Mouse (Mus musculus) olfactory bulb, adult 2 months (tissue): ENCODE measurements around the gene Calu. TPM values are rescaled to one million over a fixed set of nuclear protein-coding genes. Genes with fewer than 3 reads are reported as not detected.

Experiments used
- H3K27ac ChIP-seq: fragments of 200-500 bp; 2 replicates; pipeline ENCODE4 v1.5.1; 2012; ENCODE audit warnings: low read depth, low read length; ENCODE audit not compliant: insufficient read depth
- H3K4me1 ChIP-seq: fragments of 200-500 bp; 2 replicates; pipeline ENCODE4 v1.6.1; 2012; ENCODE audit warnings: low read length; ENCODE audit not compliant: control insufficient read depth, insufficient read depth
- H3K4me3 ChIP-seq: fragments of 200-500 bp; 2 replicates; pipeline ENCODE4 v1.5.1; 2012; ENCODE audit warnings: mild to moderate bottlenecking, low read depth, low read length, moderate library complexity; ENCODE audit not compliant: insufficient read depth
- CTCF ChIP-seq: fragments of 200-500 bp; IDR thresholded peaks from 2 replicates; pipeline ENCODE4 v1.5.1; 2012; ENCODE audit warnings: low read depth, mild to moderate bottlenecking, low read length, moderate library complexity; ENCODE audit not compliant: insufficient read depth
- POLR2A ChIP-seq: fragments of 200-500 bp; IDR thresholded peaks from 2 replicates; pipeline ENCODE4 v1.6.1; 2012; ENCODE audit warnings: mild to moderate bottlenecking, low read depth, low read length, moderate library complexity; ENCODE audit not compliant: insufficient read depth
- WGBS: fragments of 180-500 bp; shearing (Covaris S2); methylation state at CpG from one replicate; pipeline ENCODE4 v1.1.7; 2018; 5-methylcytosine and 5-hydroxymethylcytosine counted together
- polyA plus RNA-seq: library from polyadenylated mRNA; stranded (reverse); fragments of >200 nt; gene quantifications from 2 replicates; pipeline ENCODE4 v1.2.4, GENCODE M21; 2012; ENCODE audit warnings: low replicate concordance; ENCODE audit not compliant: missing spikeins, insufficient read depth, insufficient read length

Gene Calu
- polyA plus RNA-seq, 1 experiment = not detected

DNA sequence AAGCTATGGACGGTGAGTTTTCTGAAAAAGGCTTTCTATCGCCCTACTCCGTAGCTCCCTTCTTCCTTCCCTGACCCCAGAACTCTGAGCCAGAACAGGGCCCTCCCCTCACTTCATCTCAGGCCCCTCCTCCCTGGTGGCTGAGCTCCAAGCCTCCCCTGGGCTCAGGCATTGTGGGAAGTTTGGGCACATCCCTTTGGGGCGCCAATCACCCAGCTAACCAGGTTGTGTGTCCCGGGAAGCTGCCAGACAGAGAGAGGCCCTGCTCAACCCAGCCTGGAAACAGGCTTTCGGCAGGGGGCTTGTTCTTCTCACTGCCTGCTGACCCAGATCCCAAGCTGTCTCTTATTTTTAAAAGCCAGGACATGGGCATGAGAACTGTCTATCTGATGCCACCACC is 49.7 kb downstream of the Calu start:
- WGBS = 40% methylated on average over 6 of the region's 6 CpGs
- Histone ChIP-seq H3K4me1 (peaks cover 12% of the 10 kb centered on the region), H3K27ac (no peak overlapping the region), H3K4me3 (peak overlapping the region; percentile 90)
- TF ChIP-seq CTCF (no peak), POLR2A (no peak)

- no peak for TF ChIP-seq CTCF
- TF ChIP-seq POLR2A = no peak
- Histone ChIP-seq H3K4me1 (peaks cover 12% of the 10 kb centered on the region), H3K27ac (no peak overlapping the region), H3K4me3 (no peak overlapping the region)
- WGBS = 68% methylated on average over 4 of the region's 4 CpGs
Measured at GRCm38 (mm10) chr6:29399851-29400250, 52.0 kb downstream of the Calu start.

DNA sequence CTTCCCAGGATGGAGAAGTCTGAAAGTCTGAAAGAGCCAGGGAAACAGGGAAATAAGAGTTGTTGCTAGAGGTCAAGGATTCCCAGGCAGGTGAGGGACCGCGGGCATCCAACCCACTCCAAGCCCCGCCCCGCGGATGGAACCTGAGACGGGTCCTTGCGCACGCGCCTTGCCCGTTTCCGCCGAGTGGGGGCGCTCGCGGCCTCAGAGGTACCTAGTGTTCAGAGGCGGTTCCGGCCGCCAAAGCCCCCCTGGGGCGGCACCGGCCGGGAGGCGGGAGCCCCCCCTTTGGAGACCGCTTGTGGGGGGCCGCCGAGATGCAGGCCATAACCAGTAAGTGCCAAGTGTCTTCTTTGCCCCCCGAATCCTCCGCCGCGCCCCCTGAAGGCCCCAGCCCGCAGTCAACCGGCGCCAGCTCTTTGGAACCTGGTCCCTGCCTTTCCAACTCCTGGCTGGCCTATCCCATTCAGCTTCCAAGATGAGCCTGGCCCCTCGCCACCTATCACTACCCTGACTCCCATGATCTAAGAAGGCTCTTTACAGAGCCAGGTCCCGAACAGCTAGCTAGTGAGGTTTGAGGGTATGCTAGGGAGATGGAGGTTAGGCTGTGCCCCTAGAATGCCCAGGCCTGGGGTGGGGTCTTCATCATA is 54.9 kb downstream of the Calu start:
- Histone ChIP-seq H3K4me1 (no peaks in the 10 kb centered on the region; the same call in 1 of the 2 replicates), H3K27ac (no peak overlapping the region), H3K4me3 (no peak overlapping the region)
- WGBS = 17% methylated on average over 34 of the region's 34 CpGs
- no peak for TF ChIP-seq CTCF
- TF ChIP-seq POLR2A = no peak

DNA sequence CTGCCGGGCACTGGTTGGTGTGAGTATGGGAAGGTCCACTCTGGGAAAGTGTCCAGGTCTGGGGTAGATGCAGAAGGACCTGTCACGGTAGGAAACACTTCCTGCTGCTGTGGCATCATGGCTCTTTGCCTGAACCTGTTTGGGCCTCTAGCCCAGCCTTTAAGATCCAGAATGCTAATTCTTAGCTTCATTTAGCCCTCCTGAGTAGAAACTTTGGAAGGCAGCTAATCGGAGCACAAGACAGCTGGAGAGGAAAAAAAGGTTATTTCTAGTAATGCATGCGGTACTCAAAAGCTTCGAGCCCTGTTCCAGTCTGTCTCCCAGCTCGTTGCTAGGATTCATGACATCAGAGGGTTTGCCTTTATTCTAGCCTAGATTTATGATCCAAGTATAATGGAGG is 58.5 kb downstream of the Calu start:
- 32% methylated on average over 6 of the region's 6 CpGs for WGBS
- Histone ChIP-seq H3K27ac (no peak overlapping the region), H3K4me3 (no peak overlapping the region), H3K4me1 (no peaks in the 10 kb centered on the region; the same call in 1 of the 2 replicates)
- TF ChIP-seq CTCF (no peak), POLR2A (no peak)

GRCm38 (mm10) chr6:29415446-29415845 is 67.6 kb downstream of the Calu start:
- no peak overlapping the region for H3K27ac ChIP-seq
- WGBS = 76% methylated on average over 9 of the region's 9 CpGs
- peaks cover 8% of the 10 kb centered on the region for H3K4me1 ChIP-seq
- TF ChIP-seq CTCF = no peak
- no peak for TF ChIP-seq POLR2A
- no peak overlapping the region for H3K4me3 ChIP-seq

DNA sequence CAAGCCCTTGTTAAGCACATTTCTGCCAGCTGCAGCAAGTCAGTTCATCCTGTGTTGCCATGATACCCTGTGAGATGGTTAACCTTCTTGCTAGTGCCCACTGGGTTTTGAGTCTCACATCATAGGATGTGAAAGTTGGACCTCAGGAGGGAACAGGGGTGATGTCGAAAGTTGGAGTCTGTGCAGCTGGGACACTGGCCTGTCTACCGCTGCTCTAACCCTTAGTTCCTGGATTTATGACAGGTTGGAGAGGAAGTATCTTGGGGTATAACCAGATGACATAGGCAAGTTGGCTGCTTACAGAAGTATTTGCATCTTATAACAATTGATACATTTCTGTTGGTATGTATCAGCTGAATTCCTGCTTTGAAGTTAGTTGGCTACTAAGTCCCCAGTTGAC is 72.7 kb downstream of the Calu start:
- Histone ChIP-seq H3K27ac (no peak overlapping the region), H3K4me1 (peaks cover under 1% of the 10 kb centered on the region), H3K4me3 (no peak overlapping the region)
- 93% methylated on average over 2 of the region's 2 CpGs for WGBS
- TF ChIP-seq CTCF = no peak
- no peak for TF ChIP-seq POLR2A

DNA sequence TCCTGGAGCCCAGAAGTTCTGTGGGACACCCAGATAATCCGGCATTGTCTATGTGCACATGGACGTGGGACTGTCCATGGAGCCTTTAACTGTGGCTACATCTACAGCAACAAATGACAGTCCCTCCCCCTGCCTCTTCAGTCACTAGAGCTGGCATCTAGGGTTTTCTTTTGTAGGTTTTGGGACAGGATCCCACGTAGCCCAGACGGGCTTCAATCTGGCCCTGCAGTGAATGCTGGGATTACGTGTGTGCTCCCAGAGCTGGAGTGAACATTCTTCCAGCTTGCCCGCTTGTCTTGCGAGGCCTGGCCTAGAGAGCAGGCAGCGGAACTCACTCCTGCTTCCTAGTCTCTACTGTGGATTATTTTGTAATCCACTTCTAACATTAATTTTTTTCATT is 77.2 kb downstream of the Calu start:
- H3K27ac ChIP-seq = no peak overlapping the region
- 81% methylated on average over 8 of the region's 8 CpGs for WGBS
- H3K4me3 ChIP-seq = no peak overlapping the region
- H3K4me1 ChIP-seq = no peaks in the 10 kb centered on the region
- TF ChIP-seq POLR2A (no peak), CTCF (no peak)

GRCm38 (mm10) chr6:29426331-29426730 is 78.5 kb downstream of the Calu start:
- H3K27ac ChIP-seq = no peak overlapping the region
- H3K4me3 ChIP-seq = no peak overlapping the region
- peaks cover 6% of the 10 kb centered on the region for H3K4me1 ChIP-seq
- TF ChIP-seq CTCF (no peak), POLR2A (no peak)
- WGBS = 88% methylated on average over 6 of the region's 6 CpGs

Other genes with a start within 250 kb of the Calu start
- gene Rbm28, start 183.1 kb upstream of the Calu start, polyA plus RNA-seq = not detected in 2 replicates
- gene Prrt4, start 168.5 kb upstream of the Calu start, polyA plus RNA-seq = not detected in 2 replicates
- not detected in 2 replicates for gene Impdh1, start 131.7 kb upstream of the Calu start, polyA plus RNA-seq
- not detected in 2 replicates for gene Hilpda, start 75.6 kb upstream of the Calu start, polyA plus RNA-seq
- not detected in 2 replicates for gene Fam71f2, start 68.5 kb upstream of the Calu start, polyA plus RNA-seq
- gene Fam71f1, start 28.9 kb upstream of the Calu start, polyA plus RNA-seq = not detected in 2 replicates
- gene Opn1sw, start 40.4 kb downstream of the Calu start, polyA plus RNA-seq = not detected in 2 replicates
- gene Ccdc136, start 48.2 kb downstream of the Calu start, polyA plus RNA-seq = not detected in 2 replicates
- gene Flnc, start 85.2 kb downstream of the Calu start, polyA plus RNA-seq = not detected in 2 replicates
- not detected in 2 replicates for gene Atp6v1f, start 119.6 kb downstream of the Calu start, polyA plus RNA-seq
- not detected in 2 replicates for gene Atp6v1fnb, start 123.4 kb downstream of the Calu start, polyA plus RNA-seq
- gene Kcp, start 159.9 kb downstream of the Calu start, polyA plus RNA-seq = not detected in 2 replicates
- gene Irf5, start 178.6 kb downstream of the Calu start, polyA plus RNA-seq = not detected in 2 replicates